Mouse (Mus musculus): ENCODE measurements around the gene Pcyox1. TPM values are rescaled to one million over a fixed set of nuclear protein-coding genes. Genes with fewer than 3 reads are reported as not detected.
"Not testable (repeated sequence)": the region's sequence is repeated elsewhere in the genome, so short reads cannot be mapped to it uniquely, and the experiment has no call there.

The Pcyox1 gene
- polyA plus RNA-seq, 1 experiment from 2014 or later: 45.9 TPM

DNA sequence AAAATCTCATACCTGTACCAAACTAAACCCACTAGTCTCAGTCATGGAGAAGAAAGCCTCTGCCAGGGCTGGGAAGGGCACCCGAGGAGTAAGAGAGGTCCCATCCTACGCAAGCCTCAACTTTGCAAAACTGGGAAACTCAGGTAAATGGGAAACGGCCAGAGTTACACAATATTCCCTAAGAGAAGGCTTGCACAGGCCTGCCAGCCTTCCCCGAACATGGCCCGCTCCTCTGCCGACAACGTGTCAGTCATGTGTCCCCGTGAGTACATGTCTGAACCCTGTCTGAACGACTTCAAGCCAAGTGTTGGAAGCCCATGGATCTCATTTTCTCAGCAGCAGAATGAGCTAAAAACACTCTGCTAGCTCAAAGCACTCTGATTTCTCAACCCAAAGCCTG, 1.9 kb downstream of the Pcyox1 start:
- H3K27ac ChIP-seq: no peak overlapping the region

GRCm38 (mm10) chr6:86394078-86394720, 2.8 kb downstream of the Pcyox1 start:
- ATAC-seq: no peak
- Histone ChIP-seq H3K4me2 (no peak overlapping the region), H3K36me3 (peaks cover 49% of the 10 kb centered on the region)

More for the DNA sequence above, 1.9 kb downstream of the Pcyox1 start:
- Histone ChIP-seq H3K4me3 (no peak overlapping the region), H3K27me3 (replicated peaks) (peaks cover 5% of the 10 kb centered on the region; the same call in 1 of the 2 replicates), H3K9me3 (replicated peaks) (no peaks in the 10 kb centered on the region), H3K4me2 (peak overlapping the region; percentile 88), H3K4me1 (peaks cover 42% of the 10 kb centered on the region), H3K9ac (no peak overlapping the region), H3K36me3 (peaks cover 41% of the 10 kb centered on the region)
- no peak for ATAC-seq
- 82% methylated on average over 9 of the region's 9 CpGs for WGBS (ENCODE audit: insufficient replicate concordance)

DNA sequence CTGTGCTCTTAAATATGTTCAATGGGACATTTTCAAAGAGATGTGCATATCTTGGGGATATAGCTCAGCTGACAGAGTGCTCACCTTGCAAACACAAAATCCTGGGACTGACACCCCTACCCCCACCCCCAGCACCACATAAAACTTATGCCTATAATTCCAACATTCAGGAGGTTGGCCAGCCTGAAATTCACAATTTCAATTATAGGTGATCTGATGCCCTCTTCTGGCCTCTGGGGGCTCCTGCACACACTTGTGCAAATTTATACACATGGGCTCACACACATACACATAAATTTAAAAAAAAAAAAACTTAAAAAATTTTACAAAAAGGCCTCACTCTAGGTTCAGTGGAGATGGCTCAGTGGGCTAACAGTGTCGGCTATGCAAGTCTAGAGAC, 3.8 kb downstream of the Pcyox1 start:
- H3K36me3 ChIP-seq: peaks cover 59% of the 10 kb centered on the region
- H3K27me3 ChIP-seq (replicated peaks): peaks cover 5% of the 10 kb centered on the region; the same call in 1 of the 2 replicates
- no peak overlapping the region for H3K27ac ChIP-seq
- no peak overlapping the region for H3K4me3 ChIP-seq
- H3K4me2 ChIP-seq: no peak overlapping the region
- ATAC-seq: no peak
- 77% methylated on average over 1 of the region's 1 CpGs for WGBS (ENCODE audit: insufficient replicate concordance)
- no peaks in the 10 kb centered on the region for H3K9me3 ChIP-seq (replicated peaks)
- H3K9ac ChIP-seq: no peak overlapping the region
- peaks cover 42% of the 10 kb centered on the region for H3K4me1 ChIP-seq

More at GRCm38 (mm10) chr6:86394078-86394720, 2.8 kb downstream of the Pcyox1 start:
- H3K27me3 ChIP-seq (replicated peaks): peaks cover 5% of the 10 kb centered on the region; the same call in 1 of the 2 replicates
- H3K4me1 ChIP-seq: peaks cover 42% of the 10 kb centered on the region
- no peak overlapping the region for H3K9ac ChIP-seq
- H3K9me3 ChIP-seq (replicated peaks): no peaks in the 10 kb centered on the region
- H3K4me3 ChIP-seq: no peak overlapping the region
- no peak overlapping the region for H3K27ac ChIP-seq
- WGBS (ENCODE audit: insufficient replicate concordance): 82% methylated on average over 17 of the region's 17 CpGs

GRCm38 (mm10) chr6:86391326-86391725, 5.6 kb downstream of the Pcyox1 start:
- no peak for ATAC-seq
- WGBS (ENCODE audit: insufficient replicate concordance): 88% methylated on average over 5 of the region's 5 CpGs
- Histone ChIP-seq H3K36me3 (peaks cover 74% of the 10 kb centered on the region), H3K4me2 (no peak overlapping the region), H3K9me3 (replicated peaks) (no peaks in the 10 kb centered on the region), H3K27me3 (replicated peaks) (no peaks in the 10 kb centered on the region), H3K4me3 (no peak overlapping the region), H3K27ac (no peak overlapping the region), H3K9ac (no peak overlapping the region), H3K4me1 (peaks cover 28% of the 10 kb centered on the region)

DNA sequence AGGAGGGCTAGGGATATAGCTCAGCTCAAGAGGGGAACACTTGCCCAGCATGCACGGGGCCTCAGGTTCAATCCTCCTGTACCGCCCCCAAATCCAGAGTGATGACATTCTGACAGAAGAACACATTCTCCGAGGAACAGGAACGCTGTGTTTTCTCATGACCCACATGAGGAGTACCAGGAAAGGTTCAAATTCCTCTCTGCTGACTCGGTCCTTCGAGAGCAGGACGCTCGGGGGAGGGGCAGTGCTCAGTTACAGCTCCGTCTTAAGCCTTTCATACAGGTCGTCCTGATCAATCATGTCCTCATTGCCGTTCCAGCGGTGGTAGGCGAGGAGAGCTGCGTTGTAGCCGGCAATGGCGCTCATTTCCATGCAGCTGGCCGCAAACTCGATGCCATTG, 8.5 kb downstream of the Pcyox1 start:
- Histone ChIP-seq H3K9ac (no peak overlapping the region), H3K27ac (no peak overlapping the region), H3K4me2 (no peak overlapping the region), H3K27me3 (replicated peaks) (no peaks in the 10 kb centered on the region), H3K4me3 (no peak overlapping the region), H3K4me1 (peaks cover 27% of the 10 kb centered on the region), H3K9me3 (replicated peaks) (no peaks in the 10 kb centered on the region), H3K36me3 (peaks cover 64% of the 10 kb centered on the region)
- 73% methylated on average over 18 of the region's 18 CpGs for WGBS (ENCODE audit: insufficient replicate concordance)
- no peak for ATAC-seq

- no peak for ATAC-seq
Observed at GRCm38 (mm10) chr6:86387313-86387712, 9.6 kb downstream of the Pcyox1 start.

DNA sequence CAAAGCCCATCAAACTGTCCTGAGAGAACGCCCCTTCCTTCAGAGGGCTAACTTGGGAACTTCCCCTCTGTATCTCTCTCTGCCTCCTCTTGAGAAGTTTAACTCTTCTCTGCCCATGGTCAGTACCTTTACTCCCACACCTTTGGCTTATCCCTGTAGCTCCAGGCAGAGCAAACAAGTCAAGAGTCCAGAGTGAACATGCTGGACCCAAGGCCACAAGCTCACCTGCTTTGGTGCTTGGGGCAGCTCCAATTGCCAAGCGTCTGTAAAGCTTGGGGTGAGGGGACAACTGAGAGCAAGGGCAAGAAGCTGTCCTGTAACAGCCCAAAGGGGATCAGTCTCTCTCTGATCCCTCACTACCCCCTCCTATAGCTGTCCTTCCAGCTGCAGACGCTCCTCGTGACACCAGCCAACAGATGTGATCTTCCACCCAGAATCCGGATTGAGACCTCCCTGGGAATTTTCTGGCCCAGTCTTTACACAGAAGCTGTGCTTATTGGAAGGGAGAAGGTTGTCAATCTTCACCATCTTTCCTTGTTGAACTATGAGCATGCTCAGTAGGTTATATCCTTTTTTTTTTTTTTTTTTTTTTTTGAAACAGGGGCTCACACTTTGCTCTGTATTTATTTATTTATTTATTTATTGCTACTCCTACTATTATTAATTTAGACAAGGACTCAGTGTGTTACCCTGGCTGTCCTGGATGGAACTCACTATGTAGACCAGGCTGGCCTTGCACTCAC, 11.4 kb downstream of the Pcyox1 start:
- no peaks in the 10 kb centered on the region for H3K27me3 ChIP-seq (replicated peaks)
- peak overlapping the region; percentile 12 for H3K27ac ChIP-seq
- H3K9ac ChIP-seq: no peak overlapping the region
- no peak overlapping the region for H3K4me3 ChIP-seq
- peaks cover 39% of the 10 kb centered on the region for H3K36me3 ChIP-seq
- no peaks in the 10 kb centered on the region for H3K9me3 ChIP-seq (replicated peaks)
- no peak overlapping the region for H3K4me2 ChIP-seq
- whole genome bisulfite sequencing (ENCODE audit: insufficient replicate concordance): 68% methylated on average over 5 of the region's 5 CpGs
- ATAC-seq: peak; percentile 56
- peaks cover 30% of the 10 kb centered on the region for H3K4me1 ChIP-seq

More at GRCm38 (mm10) chr6:86387313-86387712, 9.6 kb downstream of the Pcyox1 start:
- Histone ChIP-seq H3K4me1 (peaks cover 30% of the 10 kb centered on the region), H3K9me3 (replicated peaks) (no peaks in the 10 kb centered on the region), H3K27me3 (replicated peaks) (no peaks in the 10 kb centered on the region), H3K4me3 (no peak overlapping the region), H3K27ac (no peak overlapping the region), H3K4me2 (no peak overlapping the region), H3K36me3 (peaks cover 57% of the 10 kb centered on the region), H3K9ac (no peak overlapping the region)
- 82% methylated on average over 12 of the region's 12 CpGs for WGBS (ENCODE audit: insufficient replicate concordance)

DNA sequence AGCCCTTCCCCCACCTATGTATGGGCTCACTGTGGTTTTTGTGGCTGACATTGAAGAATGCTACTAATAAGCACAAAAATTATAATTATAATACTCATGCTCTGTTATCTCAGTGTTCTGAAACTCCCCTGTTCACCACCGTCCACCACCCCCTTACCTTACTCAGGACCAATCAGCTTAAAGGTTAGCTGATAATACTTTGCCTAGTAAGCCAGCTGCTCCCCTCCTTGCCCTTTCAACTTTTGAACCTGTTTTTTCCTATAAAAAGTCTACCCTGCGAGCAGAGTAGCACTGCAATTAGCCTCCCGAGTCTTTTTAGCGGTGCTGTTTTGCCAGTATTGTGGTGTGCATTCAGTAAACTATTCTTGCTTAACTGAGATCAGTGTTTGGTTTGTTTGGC, 12.3 kb downstream of the Pcyox1 start:
- WGBS (ENCODE audit: insufficient replicate concordance): 49% methylated on average over 4 of the region's 4 CpGs
- peaks cover 35% of the 10 kb centered on the region for H3K36me3 ChIP-seq
- no peak overlapping the region for H3K9ac ChIP-seq
- no peaks in the 10 kb centered on the region for H3K9me3 ChIP-seq (replicated peaks)
- peak overlapping the region; percentile 12; the same call in 1 of the 2 replicates for H3K27ac ChIP-seq
- no peak for ATAC-seq
- H3K4me3 ChIP-seq: no peak overlapping the region
- no peaks in the 10 kb centered on the region for H3K27me3 ChIP-seq (replicated peaks)
- no peak overlapping the region for H3K4me2 ChIP-seq
- peaks cover 30% of the 10 kb centered on the region for H3K4me1 ChIP-seq

DNA sequence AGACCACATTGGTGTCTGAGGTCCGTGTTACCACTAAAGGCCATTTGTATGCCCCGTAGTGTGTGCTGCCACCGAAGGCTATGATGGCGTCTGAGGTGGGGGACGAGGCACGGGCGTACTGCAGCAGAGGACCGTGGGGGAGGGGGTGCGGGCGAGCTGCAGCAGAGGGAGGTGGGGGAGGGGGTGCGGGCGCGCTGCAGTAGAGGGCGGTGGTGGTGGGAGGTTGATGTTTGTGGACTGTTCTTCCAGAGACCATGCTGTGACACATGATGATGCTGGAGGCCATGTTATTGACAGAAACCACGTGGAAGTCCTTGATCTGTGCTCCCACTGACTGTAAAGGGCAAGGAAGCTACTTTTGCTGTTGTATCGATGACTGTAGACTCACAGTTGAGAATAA, 13.6 kb downstream of the Pcyox1 start:
- 42% methylated on average over 16 of the region's 16 CpGs for WGBS (ENCODE audit: insufficient replicate concordance)
- H3K27me3 ChIP-seq (replicated peaks): no peaks in the 10 kb centered on the region
- no peaks in the 10 kb centered on the region for H3K9me3 ChIP-seq (replicated peaks)
- peaks cover 30% of the 10 kb centered on the region for H3K4me1 ChIP-seq
- no peak; the same call in 1 of the 2 replicates for ATAC-seq
- H3K4me3 ChIP-seq: no peak overlapping the region
- H3K4me2 ChIP-seq: no peak overlapping the region; the same call in 1 of the 2 replicates
- H3K9ac ChIP-seq: no peak overlapping the region
- H3K36me3 ChIP-seq: peaks cover 35% of the 10 kb centered on the region
- H3K27ac ChIP-seq: no peak overlapping the region

GRCm38 (mm10) chr6:86382551-86382950, 14.4 kb downstream of the Pcyox1 start:
- ATAC-seq: no peak
- Histone ChIP-seq H3K36me3 (peaks cover 35% of the 10 kb centered on the region), H3K27ac (no peak overlapping the region), H3K27me3 (replicated peaks) (no peaks in the 10 kb centered on the region), H3K4me1 (peaks cover 30% of the 10 kb centered on the region), H3K4me2 (no peak overlapping the region), H3K9me3 (replicated peaks) (no peaks in the 10 kb centered on the region), H3K9ac (no peak overlapping the region), H3K4me3 (no peak overlapping the region)

- not testable (repeated sequence) for H3K9me3 ChIP-seq (replicated peaks); H3K27me3 ChIP-seq (replicated peaks); H3K4me2 ChIP-seq; H3K9ac ChIP-seq; H3K4me3 ChIP-seq; H3K27ac ChIP-seq; ATAC-seq
- H3K36me3 ChIP-seq: peaks cover 49% of the 10 kb centered on the region
- peaks cover 20% of the 10 kb centered on the region for H3K4me1 ChIP-seq
- 67% methylated on average over 8 of the region's 8 CpGs for WGBS (ENCODE audit: insufficient replicate concordance)
Observed at GRCm38 (mm10) chr6:86380112-86380511, 16.8 kb downstream of the Pcyox1 start.

DNA sequence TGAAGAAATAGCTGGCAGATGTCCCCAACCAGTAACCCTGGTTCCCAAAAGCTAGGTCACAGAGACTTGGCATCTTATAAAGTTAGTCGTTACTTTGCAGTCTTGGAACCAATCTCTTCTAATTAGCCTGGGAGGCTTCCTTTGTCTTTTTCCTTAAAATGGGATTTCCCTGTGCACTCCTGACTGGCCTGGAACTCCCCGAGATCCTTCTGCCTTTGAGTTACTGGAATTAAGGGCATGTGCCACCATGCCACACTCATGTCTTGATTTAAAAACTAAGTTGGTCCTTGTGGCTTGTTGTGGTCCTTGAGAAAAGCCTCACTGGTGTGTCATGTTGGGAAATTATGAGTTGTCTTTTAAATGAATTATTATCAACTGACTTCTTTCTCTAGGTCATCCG, 18.6 kb downstream of the Pcyox1 start:
- Histone ChIP-seq H3K9ac (no peak overlapping the region), H3K27ac (no peak overlapping the region), H3K4me3 (no peak overlapping the region), H3K27me3 (replicated peaks) (no peaks in the 10 kb centered on the region), H3K36me3 (peaks cover 63% of the 10 kb centered on the region), H3K4me1 (peaks cover 10% of the 10 kb centered on the region), H3K4me2 (no peak overlapping the region), H3K9me3 (replicated peaks) (no peaks in the 10 kb centered on the region)
- no peak for ATAC-seq
- WGBS (ENCODE audit: insufficient replicate concordance): 76% methylated on average over 3 of the region's 3 CpGs
